Mouse (Mus musculus): ENCODE data around the gene Cenpw.

The Cenpw gene

GRCm38 (mm10) chr10:30199916-30200826, at the start of gene Cenpw:
Cenpw (minus strand) TSS chr10:30200560.
- DNase-seq (ENCODE audit: low spot score), result peak; percentile 89

GRCm38 (mm10) chr10:30249654-30250053, 49.3 kb upstream of the Cenpw start:
- no peak for DNase-seq (ENCODE audit: low spot score)

- DNase-seq (ENCODE audit: low spot score), result no peak
Measured at GRCm38 (mm10) chr10:30199501-30199900, 859 bp downstream of the Cenpw start.

GRCm38 (mm10) chr10:30167700-30168099, 32.7 kb downstream of the Cenpw start:
- DNase-seq (ENCODE audit: low spot score), result no peak
